Mouse (Mus musculus): ENCODE data around the gene Slc52a3. TPM values are rescaled to one million over a fixed set of nuclear protein-coding genes. Genes with fewer than 3 reads are reported as not detected.
"Not testable (repeated sequence)": the region's sequence is repeated elsewhere in the genome, so short reads cannot be mapped to it uniquely, and the experiment has no call there.

Gene Slc52a3
- polyA plus RNA-seq, 1 experiment from 2014 or later = 0.40 TPM

DNA sequence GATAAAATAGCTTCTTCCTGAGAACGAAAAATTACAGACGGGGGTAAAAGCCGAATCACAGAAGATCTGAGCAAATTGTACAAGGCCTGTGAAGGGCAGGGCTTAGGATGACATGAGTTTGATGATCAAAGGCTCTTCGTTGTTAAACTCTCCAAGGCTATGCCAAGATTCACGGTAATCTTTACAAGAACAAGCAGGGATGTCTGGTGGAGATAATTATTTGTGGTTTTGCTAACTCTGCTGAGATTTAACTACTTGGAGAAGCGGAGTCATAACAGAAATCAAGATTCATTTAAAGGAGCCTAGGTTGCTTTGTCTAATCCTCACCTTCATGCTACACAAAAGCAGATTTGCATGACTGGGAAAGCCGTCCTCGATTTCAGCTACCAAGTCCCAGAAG is 9.4 kb upstream of the Slc52a3 start:
- Histone ChIP-seq H3K27me3 (peaks cover 16% of the 10 kb centered on the region; the same call in 1 of the 2 replicates), H3K4me2 (no peak overlapping the region), H3K4me1 (replicated peaks) (no peaks in the 10 kb centered on the region), H3K9me3 (replicated peaks) (no peaks in the 10 kb centered on the region), H3K4me3 (no peak overlapping the region), H3K36me3 (no peaks in the 10 kb centered on the region), H3K9ac (no peak overlapping the region), H3K27ac (no peak overlapping the region)
- no peak for ATAC-seq (replicated peaks; ENCODE audit: insufficient number of reproducible peaks, insufficient read depth, low FRiP score, low read depth)
- WGBS = 72% methylated on average over 8 of the region's 8 CpGs

DNA sequence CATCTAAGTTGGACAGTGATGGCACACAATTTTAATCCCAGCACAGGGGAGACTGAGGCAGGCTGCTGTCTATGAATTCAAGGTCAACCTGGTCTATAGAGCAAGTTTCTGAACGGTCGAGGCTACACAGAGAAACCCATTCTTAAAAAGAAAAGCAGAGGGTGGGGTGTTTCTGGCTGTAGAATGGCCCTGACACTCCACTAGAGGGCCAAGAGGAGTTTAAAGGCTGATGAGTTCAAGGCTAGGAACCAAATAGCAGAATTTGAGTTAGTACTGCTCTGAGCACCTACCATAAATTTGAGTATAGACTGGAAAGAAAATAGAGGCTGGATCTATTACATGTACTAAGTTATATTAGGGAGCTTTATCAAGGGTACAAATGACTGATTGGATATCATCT is 7.3 kb upstream of the Slc52a3 start:
- Histone ChIP-seq H3K4me2 (no peak overlapping the region), H3K27me3 (peaks cover 31% of the 10 kb centered on the region), H3K4me1 (replicated peaks) (no peaks in the 10 kb centered on the region), H3K9me3 (replicated peaks) (no peaks in the 10 kb centered on the region), H3K4me3 (no peak overlapping the region), H3K9ac (no peak overlapping the region), H3K27ac (no peak overlapping the region), H3K36me3 (no peaks in the 10 kb centered on the region)
- ATAC-seq (replicated peaks; ENCODE audit: insufficient number of reproducible peaks, insufficient read depth, low FRiP score, low read depth) = no peak
- 64% methylated on average over 2 of the region's 2 CpGs for WGBS

DNA sequence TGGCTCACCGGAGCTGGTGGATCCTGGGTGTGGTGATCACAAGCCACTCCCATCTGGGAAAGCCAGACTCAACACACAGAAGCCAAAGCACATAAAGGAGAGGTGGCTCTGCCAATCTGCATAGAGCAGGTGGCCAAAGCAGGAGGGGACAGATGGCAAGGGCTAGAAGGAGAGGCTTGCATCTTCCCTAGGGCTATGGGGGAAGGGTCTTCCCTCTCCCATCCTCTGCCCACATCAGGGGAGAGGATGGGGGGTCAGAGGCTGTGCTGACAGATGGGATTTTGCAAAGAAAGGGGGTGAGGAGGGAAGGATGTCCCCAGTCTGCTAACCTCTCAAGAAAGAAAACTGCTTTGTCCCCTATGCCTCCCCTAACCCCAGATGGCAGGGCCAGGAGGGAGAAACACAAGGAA is 5.3 kb upstream of the Slc52a3 start:
- Histone ChIP-seq H3K27me3 (peaks cover 49% of the 10 kb centered on the region), H3K9ac (no peak overlapping the region), H3K4me3 (no peak overlapping the region), H3K36me3 (no peaks in the 10 kb centered on the region), H3K9me3 (replicated peaks) (no peaks in the 10 kb centered on the region), H3K27ac (no peak overlapping the region), H3K4me2 (no peak overlapping the region), H3K4me1 (replicated peaks) (0 out of 2 replicates have a peak, but pooled peaks cover 4% of the 10 kb centered on the region)
- no peak for ATAC-seq (replicated peaks; ENCODE audit: insufficient number of reproducible peaks, insufficient read depth, low FRiP score, low read depth)
- WGBS = 39% methylated on average over 1 of the region's 1 CpGs

DNA sequence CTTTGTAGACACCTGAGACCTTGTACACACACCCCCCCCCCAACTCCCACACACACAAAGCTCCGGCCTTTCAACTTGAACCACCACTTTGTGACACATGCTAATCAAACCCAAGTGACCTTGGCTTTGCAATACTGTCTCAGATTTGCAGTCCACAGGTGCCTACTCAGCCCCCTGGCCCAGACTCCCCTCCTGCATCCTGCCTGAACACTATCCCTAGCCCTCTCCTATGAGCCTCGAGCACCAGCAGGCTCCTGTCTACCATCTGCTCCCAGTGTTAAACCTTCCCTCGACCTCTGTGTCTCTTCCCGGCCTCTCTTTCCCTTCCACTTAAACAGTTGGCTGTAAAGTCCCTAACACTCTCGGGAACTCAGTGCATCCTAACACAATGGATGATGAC is 4.9 kb upstream of the Slc52a3 start:
- Histone ChIP-seq H3K4me1 (replicated peaks) (0 out of 2 replicates have a peak, but pooled peaks cover 5% of the 10 kb centered on the region), H3K9me3 (replicated peaks) (no peaks in the 10 kb centered on the region), H3K27ac (no peak overlapping the region), H3K27me3 (peaks cover 54% of the 10 kb centered on the region), H3K4me3 (no peak overlapping the region), H3K4me2 (no peak overlapping the region), H3K9ac (no peak overlapping the region), H3K36me3 (no peaks in the 10 kb centered on the region)
- ATAC-seq (replicated peaks; ENCODE audit: insufficient number of reproducible peaks, insufficient read depth, low FRiP score, low read depth) = no peak
- 43% methylated on average over 5 of the region's 5 CpGs for WGBS

DNA sequence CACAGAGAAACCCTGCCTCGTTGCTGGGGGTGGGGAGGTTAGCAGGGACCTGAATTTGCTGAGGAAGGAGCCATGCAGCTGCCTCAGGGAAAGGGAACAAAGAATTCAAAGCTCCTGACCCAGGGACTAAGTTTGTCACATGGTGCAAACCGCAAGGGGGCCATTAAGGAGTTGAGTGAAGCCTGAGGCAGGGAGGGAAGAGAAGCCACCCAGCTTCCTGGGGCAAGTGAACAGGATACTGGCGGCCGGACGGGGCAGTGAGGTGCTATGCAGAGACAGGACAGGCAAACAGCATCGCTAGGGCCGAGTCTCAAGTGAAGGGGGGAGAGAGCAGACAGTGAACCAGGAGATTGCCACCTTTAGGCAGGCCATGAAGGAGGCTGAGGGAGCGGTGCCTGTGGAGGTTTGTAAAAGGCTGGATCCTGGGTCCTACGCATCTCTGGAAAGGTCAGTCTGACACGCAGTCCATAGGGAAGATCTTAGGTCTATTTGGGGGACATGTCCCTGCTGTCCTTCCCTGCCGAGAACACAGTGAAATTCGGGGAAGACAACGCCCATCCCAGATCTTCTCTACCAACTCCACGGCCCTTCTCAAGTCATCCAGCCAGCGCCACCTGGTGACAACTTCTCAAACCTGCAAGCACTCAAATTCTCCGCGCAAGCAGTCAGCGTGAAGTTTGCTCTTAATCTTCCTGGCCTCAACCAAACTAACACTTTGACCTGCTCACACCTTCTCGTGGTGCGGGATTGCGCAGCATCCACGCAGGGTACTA is 1.8 kb upstream of the Slc52a3 start:
- H3K36me3 ChIP-seq = no peaks in the 10 kb centered on the region
- ATAC-seq (replicated peaks; ENCODE audit: insufficient number of reproducible peaks, insufficient read depth, low FRiP score, low read depth) = no peak
- peaks cover 72% of the 10 kb centered on the region for H3K27me3 ChIP-seq
- H3K4me2 ChIP-seq = peak overlapping the region; percentile 49
- peak overlapping the region; percentile 17; the same call in 1 of the 2 replicates for H3K4me3 ChIP-seq
- 7% methylated on average over 22 of the region's 22 CpGs for WGBS
- H3K9me3 ChIP-seq (replicated peaks) = no peaks in the 10 kb centered on the region
- no peak overlapping the region for H3K9ac ChIP-seq
- peaks cover 11% of the 10 kb centered on the region for H3K4me1 ChIP-seq (replicated peaks)
- H3K27ac ChIP-seq = no peak overlapping the region

DNA sequence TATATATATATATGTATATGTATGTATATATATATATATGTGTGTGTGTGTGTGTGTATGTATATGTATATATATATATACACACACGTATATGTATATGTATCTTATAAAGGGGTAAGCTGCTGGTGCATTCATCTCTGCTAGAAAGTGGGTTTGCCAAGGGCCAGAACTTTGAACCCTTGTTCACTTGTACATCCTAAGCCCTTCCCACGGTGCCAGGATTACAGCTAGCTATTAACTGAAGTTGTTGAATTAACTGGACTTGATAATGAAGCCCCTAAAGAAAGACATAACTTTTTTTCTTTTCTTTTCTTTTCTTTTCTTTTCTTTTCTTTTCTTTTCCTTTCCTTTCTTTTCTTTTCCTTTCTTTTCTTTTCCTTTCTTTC is 872 bp downstream of the Slc52a3 start:
- H3K9me3 ChIP-seq (replicated peaks); ATAC-seq (replicated peaks; ENCODE audit: insufficient number of reproducible peaks, insufficient read depth, low FRiP score, low read depth); H3K36me3 ChIP-seq; H3K4me2 ChIP-seq; H3K27ac ChIP-seq; H3K9ac ChIP-seq: not testable (repeated sequence)
- WGBS = 54% methylated on average over 2 of the region's 2 CpGs
- peaks cover 16% of the 10 kb centered on the region for H3K4me1 ChIP-seq (replicated peaks)
- peaks cover 80% of the 10 kb centered on the region for H3K27me3 ChIP-seq
- peak overlapping the region; percentile 17; the same call in 1 of the 2 replicates for H3K4me3 ChIP-seq

DNA sequence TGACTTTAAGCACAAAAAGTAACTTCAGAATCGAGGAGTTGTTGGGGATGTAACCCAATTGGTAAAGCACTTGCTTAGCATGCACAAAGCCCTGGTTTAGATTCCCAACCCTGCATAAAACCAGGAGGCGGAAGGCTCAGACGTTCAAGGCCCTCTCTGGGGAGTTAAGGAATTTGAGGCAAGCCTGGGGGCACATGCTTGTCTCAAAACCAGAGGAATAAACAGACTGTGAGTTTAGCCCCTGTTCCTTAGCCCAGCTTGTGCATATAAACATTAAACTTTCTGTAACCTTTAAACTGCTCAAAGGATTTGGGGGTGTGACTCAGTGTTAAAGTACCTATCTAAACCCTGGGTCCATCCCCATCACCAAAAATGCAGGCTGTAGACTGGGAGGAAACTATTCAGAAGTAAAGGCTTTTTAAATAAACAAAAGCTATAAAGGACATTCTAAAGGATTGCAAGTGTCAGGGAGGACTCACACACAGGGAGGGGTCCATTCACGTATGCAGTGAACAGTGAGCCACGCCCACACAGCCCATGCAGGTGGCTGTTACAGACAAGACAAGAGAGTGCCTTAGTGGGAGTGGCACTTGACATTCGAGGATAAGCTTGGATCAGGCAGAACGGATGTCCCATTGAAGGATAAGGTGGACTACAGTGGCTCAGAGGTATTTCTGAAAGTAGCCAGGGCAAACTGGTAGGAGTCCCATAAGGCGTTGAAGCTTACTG is 1.6 kb downstream of the Slc52a3 start:
- ATAC-seq (replicated peaks; ENCODE audit: insufficient number of reproducible peaks, insufficient read depth, low FRiP score, low read depth) = no peak
- no peak overlapping the region for H3K4me3 ChIP-seq
- no peaks in the 10 kb centered on the region for H3K9me3 ChIP-seq (replicated peaks)
- no peaks in the 10 kb centered on the region for H3K36me3 ChIP-seq
- H3K4me1 ChIP-seq (replicated peaks) = peaks cover 16% of the 10 kb centered on the region
- H3K4me2 ChIP-seq = no peak overlapping the region
- WGBS = 43% methylated on average over 8 of the region's 8 CpGs
- peaks cover 75% of the 10 kb centered on the region for H3K27me3 ChIP-seq
- H3K9ac ChIP-seq = no peak overlapping the region
- no peak overlapping the region for H3K27ac ChIP-seq

DNA sequence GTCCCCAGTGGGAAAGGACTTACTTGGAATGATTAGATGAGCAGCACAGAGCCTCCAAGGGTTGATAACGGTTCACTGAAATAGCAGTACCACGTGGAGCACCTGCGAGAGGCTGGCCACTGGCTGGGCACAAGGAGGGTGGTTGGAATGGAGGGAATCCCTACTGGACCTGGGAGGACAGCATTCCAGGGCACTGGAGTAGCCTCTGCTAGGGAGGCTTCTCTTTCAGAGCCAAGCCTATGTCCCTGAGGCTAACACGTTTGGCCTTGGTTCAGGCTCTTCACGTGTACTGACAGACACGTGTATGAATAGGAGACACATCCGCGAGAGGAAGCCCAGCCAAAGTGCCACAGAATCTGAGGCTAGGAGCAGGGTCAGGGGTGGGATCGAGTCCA is 2.2 kb downstream of the Slc52a3 start:
- H3K4me1 ChIP-seq (replicated peaks) = peaks cover 16% of the 10 kb centered on the region
- H3K4me2 ChIP-seq = no peak overlapping the region
- WGBS = 56% methylated on average over 9 of the region's 9 CpGs
- H3K27me3 ChIP-seq = peaks cover 72% of the 10 kb centered on the region
- no peak overlapping the region for H3K27ac ChIP-seq
- no peak overlapping the region for H3K4me3 ChIP-seq
- H3K36me3 ChIP-seq = no peaks in the 10 kb centered on the region
- H3K9ac ChIP-seq = no peak overlapping the region
- ATAC-seq (replicated peaks; ENCODE audit: insufficient number of reproducible peaks, insufficient read depth, low FRiP score, low read depth) = no peak
- no peaks in the 10 kb centered on the region for H3K9me3 ChIP-seq (replicated peaks)

DNA sequence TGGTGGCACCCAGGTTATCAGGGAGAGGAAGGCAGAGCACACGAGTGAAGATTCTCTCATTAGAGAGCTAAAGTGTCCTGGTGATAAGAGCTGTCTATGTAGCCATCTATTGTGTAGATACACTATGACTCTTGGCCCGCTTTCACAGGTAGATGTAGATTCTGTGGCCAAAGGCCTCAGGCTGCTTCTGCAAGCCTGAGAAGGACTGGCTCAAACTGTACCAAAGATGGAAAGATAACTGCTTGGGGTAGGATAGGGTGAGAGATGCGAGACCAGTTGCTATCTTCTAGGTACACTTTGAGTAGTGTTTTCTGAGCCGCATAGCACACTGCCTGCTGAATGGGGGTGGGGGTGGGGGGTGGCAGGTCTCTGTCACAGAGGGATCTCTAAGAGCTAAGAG is 2.6 kb downstream of the Slc52a3 start:
- H3K4me2 ChIP-seq = no peak overlapping the region
- H3K4me3 ChIP-seq = no peak overlapping the region
- no peak overlapping the region for H3K9ac ChIP-seq
- ATAC-seq (replicated peaks; ENCODE audit: insufficient number of reproducible peaks, insufficient read depth, low FRiP score, low read depth) = no peak
- H3K9me3 ChIP-seq (replicated peaks) = no peaks in the 10 kb centered on the region
- no peak overlapping the region for H3K27ac ChIP-seq
- peaks cover 16% of the 10 kb centered on the region for H3K4me1 ChIP-seq (replicated peaks)
- no peaks in the 10 kb centered on the region for H3K36me3 ChIP-seq
- peaks cover 69% of the 10 kb centered on the region for H3K27me3 ChIP-seq
- 59% methylated on average over 4 of the region's 4 CpGs for WGBS

DNA sequence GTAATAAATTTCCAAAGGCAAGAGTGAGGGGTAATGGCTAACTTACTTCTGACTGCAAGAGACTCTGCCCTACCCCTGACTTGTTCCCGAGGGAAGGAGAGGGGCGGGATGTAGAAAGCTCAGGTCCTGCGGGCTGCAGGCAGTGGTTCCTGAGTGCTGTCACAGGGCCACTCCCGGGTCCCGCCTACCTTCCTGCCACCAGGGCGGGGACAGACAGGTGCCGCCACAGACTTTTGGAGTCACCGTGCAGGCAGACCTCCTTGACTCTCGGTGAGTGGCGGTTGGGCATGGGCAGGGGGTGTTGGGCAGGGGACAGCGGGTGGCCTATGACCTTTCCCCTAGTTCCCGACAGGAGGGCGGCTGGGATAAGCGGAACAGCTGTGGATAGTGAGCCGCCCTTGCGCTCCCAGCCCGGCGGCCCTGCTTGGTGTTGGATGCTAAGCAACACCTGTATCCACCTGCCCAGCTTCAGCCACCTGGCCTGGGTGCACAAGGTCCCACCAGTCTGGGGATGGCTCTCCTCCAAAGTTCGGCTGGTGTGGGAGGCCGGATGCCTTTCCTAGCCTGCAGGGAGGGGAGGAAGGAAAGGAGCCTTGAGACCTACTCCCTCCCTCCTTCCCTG is 3.5 kb downstream of the Slc52a3 start:
- Histone ChIP-seq H3K27ac (no peak overlapping the region), H3K4me2 (peak overlapping the region; percentile 22; the same call in 1 of the 2 replicates), H3K27me3 (peaks cover 61% of the 10 kb centered on the region), H3K4me1 (replicated peaks) (peaks cover 12% of the 10 kb centered on the region), H3K4me3 (no peak overlapping the region), H3K36me3 (no peaks in the 10 kb centered on the region), H3K9ac (no peak overlapping the region), H3K9me3 (replicated peaks) (no peaks in the 10 kb centered on the region)
- WGBS = 10% methylated on average over 20 of the region's 20 CpGs
- ATAC-seq (replicated peaks; ENCODE audit: insufficient number of reproducible peaks, insufficient read depth, low FRiP score, low read depth) = no peak

DNA sequence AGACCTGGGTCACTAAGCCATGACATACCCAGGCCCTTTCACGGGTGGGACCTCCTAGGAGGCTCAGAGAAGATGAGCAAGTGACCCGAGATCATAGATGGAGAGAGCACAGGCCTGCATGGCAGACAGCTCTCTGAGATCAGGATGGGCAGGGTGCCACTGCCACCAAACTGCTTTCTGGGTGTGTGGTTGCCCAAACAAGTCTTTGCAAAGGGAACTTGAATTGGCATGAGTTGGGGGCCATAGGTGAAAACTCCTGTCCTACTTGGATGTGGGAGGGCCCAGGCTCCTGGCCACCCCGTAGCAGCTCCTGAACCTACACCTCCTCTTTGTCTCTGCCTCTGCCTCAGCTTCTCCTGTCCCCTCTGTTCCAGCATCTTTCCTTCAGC is 4.0 kb downstream of the Slc52a3 start:
- 48% methylated on average over 3 of the region's 3 CpGs for WGBS
- peaks cover 12% of the 10 kb centered on the region for H3K4me1 ChIP-seq (replicated peaks)
- peaks cover 57% of the 10 kb centered on the region for H3K27me3 ChIP-seq
- H3K27ac ChIP-seq = no peak overlapping the region
- no peak overlapping the region for H3K9ac ChIP-seq
- no peak for ATAC-seq (replicated peaks; ENCODE audit: insufficient number of reproducible peaks, insufficient read depth, low FRiP score, low read depth)
- H3K9me3 ChIP-seq (replicated peaks) = no peaks in the 10 kb centered on the region
- no peak overlapping the region for H3K4me3 ChIP-seq
- no peak overlapping the region for H3K4me2 ChIP-seq
- H3K36me3 ChIP-seq = no peaks in the 10 kb centered on the region

All from heart, embryonic 15.5 days (tissue).